9 mouse cellular contexts compared by ENCODE assay signal in the genomic region with DNA sequence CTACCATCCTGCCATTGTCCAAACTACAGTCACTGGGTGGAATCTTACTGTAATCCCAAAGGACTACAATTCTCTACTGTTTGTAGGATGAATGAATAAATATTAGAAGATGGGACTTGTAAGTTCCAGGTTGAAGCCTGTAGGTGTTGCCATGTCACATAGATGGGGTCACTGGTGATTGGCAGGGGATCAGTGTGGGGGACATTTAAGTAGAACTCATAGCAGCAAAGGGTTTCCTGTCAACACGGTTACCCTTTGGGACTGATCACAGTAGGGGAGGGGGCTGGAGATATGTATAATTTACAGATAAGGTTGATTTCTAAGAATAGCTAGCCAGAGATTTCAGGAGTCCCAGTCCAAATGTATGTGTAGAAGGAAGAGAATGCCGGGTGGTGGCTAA. TPM values are rescaled to one million over a fixed set of nuclear protein-coding genes. Genes with fewer than 3 reads are reported as not detected.
DNase-seq lines count a peak whose midpoint lies in the region; ATAC-seq and TF ChIP-seq lines count a peak whose summit lies in the region.
"Had no signal": no experiment of that assay in that cellular context is flagged by ENCODE, and none has a peak within 500 bp of the region (broad histone marks: within the 10 kb centered on the region; RNA-seq: fewer than 3 reads in every experiment).

No protein-coding gene starts in this region.

- no peak for TF ChIP-seq CTCF in ES-Bruce4 (IDR thresholded peaks at IDR 0.05; ENCODE audit: low read depth, low read length)
- TF ChIP-seq CTCF in thymus, adult 2 months (IDR thresholded peaks at IDR 0.05; ENCODE audit: borderline replicate concordance, control insufficient read depth, extremely low read depth, insufficient read depth, low read length, poor library complexity), result no peak

- DNase-seq in heart, adult 18-20 months, result no peak
- no peak for DNase-seq in forebrain, embryonic 14.5 days (ENCODE audit: low spot score)
- no peak for DNase-seq in limb, embryonic 14.5 days (ENCODE audit: low spot score)
- no peak for DNase-seq in thymus, adult 2 months
- DNase-seq in gastrocnemius, postnatal 36 days, result no peak
- DNase-seq in thymus, postnatal 14 days, result no peak

- no peaks in the 10 kb centered on the region for H3K9me3 ChIP-seq in heart, embryonic 15.5 days (replicated peaks)
- H3K9me3 ChIP-seq in ES-Bruce4 (replicated peaks; ENCODE audit: control insufficient read depth, insufficient read depth, low read length, poor library complexity, severe bottlenecking), result no peaks in the 10 kb centered on the region
- no peaks in the 10 kb centered on the region for H3K9me3 ChIP-seq in forebrain, embryonic 14.5 days (replicated peaks; ENCODE audit: control insufficient read depth, low read length)
- no peaks in the 10 kb centered on the region for H3K9me3 ChIP-seq in limb, embryonic 14.5 days (ENCODE audit: control insufficient read depth, low read length)

- 36% methylated on average over 2 of the region's 2 CpGs for WGBS in heart, embryonic 15.5 days
- WGBS in forebrain, embryonic 14.5 days, result 78% methylated on average over 2 of the region's 2 CpGs
- 78% methylated on average over 2 of the region's 2 CpGs for WGBS in limb, embryonic 14.5 days
- WGBS in thymus, adult 2 months, result 66% methylated on average over 2 of the region's 2 CpGs

- peaks cover 39% of the 10 kb centered on the region for H3K27me3 ChIP-seq in heart, embryonic 15.5 days
- H3K27me3 ChIP-seq in ES-Bruce4 (ENCODE audit: control insufficient read depth, insufficient read depth, low read length, poor library complexity, severe bottlenecking), result peaks cover 7% of the 10 kb centered on the region
- no peaks in the 10 kb centered on the region for H3K27me3 ChIP-seq in forebrain, embryonic 14.5 days (replicated peaks; ENCODE audit: control insufficient read depth, insufficient read depth, low read length)
- peaks cover 13% of the 10 kb centered on the region for H3K27me3 ChIP-seq in limb, embryonic 14.5 days (ENCODE audit: control insufficient read depth, insufficient read depth, low read length)
- H3K27me3 ChIP-seq in thymus, adult 2 months (ENCODE audit: control insufficient read depth, insufficient read depth, low read length), result no peaks in the 10 kb centered on the region
- H3K27me3 ChIP-seq: CH12.LX had no signal

- H3K9ac ChIP-seq in heart, embryonic 15.5 days, result no peak overlapping the region
- H3K9ac ChIP-seq in ES-Bruce4 (ENCODE audit: low read depth, poor library complexity, severe bottlenecking), result 0 out of 2 replicates have a peak overlapping the region, but pooled peaks have one; percentile 48
- H3K9ac ChIP-seq in forebrain, embryonic 14.5 days (ENCODE audit: low read length), result no peak overlapping the region
- H3K9ac ChIP-seq in limb, embryonic 14.5 days (ENCODE audit: low read depth, low read length, severe bottlenecking), result no peak overlapping the region

- no peak overlapping the region for H3K27ac ChIP-seq in heart, embryonic 15.5 days
- no peak overlapping the region for H3K27ac ChIP-seq in ES-Bruce4 (ENCODE audit: insufficient read depth, low read length)
- peak overlapping the region; percentile 96 for H3K27ac ChIP-seq in forebrain, embryonic 14.5 days (ENCODE audit: low read depth, low read length)
- H3K27ac ChIP-seq in limb, embryonic 14.5 days (replicated peaks; ENCODE audit: low read depth, low read length), result no peak overlapping the region
- H3K27ac ChIP-seq in thymus, adult 2 months (ENCODE audit: control insufficient read depth, insufficient read depth, low read length), result no peak overlapping the region

- H3K36me3 ChIP-seq in heart, embryonic 15.5 days, result no peaks in the 10 kb centered on the region
- H3K36me3 ChIP-seq in ES-Bruce4 (ENCODE audit: control insufficient read depth, insufficient read depth, low read length, poor library complexity, severe bottlenecking), result no peaks in the 10 kb centered on the region
- H3K36me3 ChIP-seq in forebrain, embryonic 14.5 days (ENCODE audit: control insufficient read depth, insufficient read depth, low read length), result 0 out of 2 replicates have a peak, but pooled peaks cover 4% of the 10 kb centered on the region
- H3K36me3 ChIP-seq in limb, embryonic 14.5 days (ENCODE audit: control insufficient read depth, insufficient read depth, low read length), result no peaks in the 10 kb centered on the region
- H3K36me3 ChIP-seq in thymus, adult 2 months (ENCODE audit: control insufficient read depth, insufficient read depth, low read length), result no peaks in the 10 kb centered on the region

- H3K4me1 ChIP-seq in heart, embryonic 15.5 days (replicated peaks), result peaks cover 9% of the 10 kb centered on the region; the same call in 1 of the 2 replicates
- H3K4me1 ChIP-seq in ES-Bruce4 (ENCODE audit: control insufficient read depth, insufficient read depth, low read length), result peaks cover 1% of the 10 kb centered on the region
- H3K4me1 ChIP-seq in forebrain, embryonic 14.5 days (ENCODE audit: control insufficient read depth, insufficient read depth, low read length), result peaks cover 29% of the 10 kb centered on the region
- H3K4me1 ChIP-seq in limb, embryonic 14.5 days (ENCODE audit: control insufficient read depth, insufficient read depth, low read length), result no peaks in the 10 kb centered on the region
- H3K4me1 ChIP-seq in thymus, adult 2 months (replicated peaks; ENCODE audit: control insufficient read depth, insufficient read depth, low read length), result no peaks in the 10 kb centered on the region; the same call in 1 of the 2 replicates

- ATAC-seq in heart, embryonic 15.5 days (replicated peaks; ENCODE audit: insufficient number of reproducible peaks, insufficient read depth, low FRiP score, low read depth), result no peak
- no peak for ATAC-seq in forebrain, embryonic 14.5 days
- no peak for ATAC-seq in limb, embryonic 14.5 days (ENCODE audit: low FRiP score, low read depth)

- peak overlapping the region; percentile 91 for H3K4me2 ChIP-seq in heart, embryonic 15.5 days
- H3K4me2 ChIP-seq in forebrain, embryonic 14.5 days (ENCODE audit: low read length), result peak overlapping the region; percentile 58
- peak overlapping the region; percentile 92 for H3K4me2 ChIP-seq in limb, embryonic 14.5 days (replicated peaks; ENCODE audit: low read depth, low read length, severe bottlenecking)

- no peak for TF ChIP-seq POLR2A in ES-Bruce4 (IDR thresholded peaks at IDR 0.05; ENCODE audit: insufficient read depth, low read length)
- TF ChIP-seq POLR2A in limb, embryonic 14.5 days (IDR thresholded peaks at IDR 0.05; ENCODE audit: borderline replicate concordance, extremely low read depth, insufficient read depth, insufficient read length), result no peak
- TF ChIP-seq POLR2A in thymus, adult 2 months (IDR thresholded peaks at IDR 0.05; ENCODE audit: control insufficient read depth, extremely low read depth, insufficient read depth, low read length, poor library complexity), result no peak

- H3K4me3 ChIP-seq in heart, embryonic 15.5 days, result peak overlapping the region; percentile 59
- no peak overlapping the region for H3K4me3 ChIP-seq in ES-Bruce4 (ENCODE audit: low read depth, low read length)
- 0 out of 2 replicates have a peak overlapping the region, but pooled peaks have one; percentile 69 for H3K4me3 ChIP-seq in forebrain, embryonic 14.5 days (ENCODE audit: low read depth, low read length)
- H3K4me3 ChIP-seq in limb, embryonic 14.5 days (replicated peaks; ENCODE audit: low read length), result peak overlapping the region; percentile 48; the same call in 1 of the 2 replicates
- H3K4me3 ChIP-seq in thymus, adult 2 months (ENCODE audit: control insufficient read depth, insufficient read depth, low read length), result no peak overlapping the region

- intact Hi-C loops in gastrocnemius, postnatal 36 days (cut with DNase I), result no loop called here

- TF ChIP-seq EP300 in ES-Bruce4 (IDR thresholded peaks at IDR 0.05; ENCODE audit: insufficient read depth, low read depth, low read length), result no peak

RNA-seq across cellular contexts. Expression of a gene that starts 52.4 kb away (rescaled TPM):
- polyA plus RNA-seq in heart, embryonic 15.5 days (2015; fragmentation: Nextera tagmentation; extraction: Ambion mirVana), result not detected in 2 replicates
- not detected for total RNA-seq in heart, adult 18-20 months (2021)
- not detected in 2 replicates for polyA plus RNA-seq in ES-Bruce4 (2011; ENCODE audit: insufficient read depth, insufficient read length, low read depth, missing spikeins)
- polyA plus RNA-seq in forebrain, embryonic 14.5 days (2014; fragmentation: Nextera tagmentation; extraction: Ambion mirVana), result not detected in 2 replicates
- not detected in 2 replicates for polyA plus RNA-seq in limb, embryonic 14.5 days (2012; rRNA removed)
- polyA plus RNA-seq in limb, embryonic 14.5 days (2014; fragmentation: Nextera tagmentation; extraction: Ambion mirVana), result not detected in 2 replicates
- polyA plus RNA-seq in thymus, adult 2 months (2012; rRNA removed), result not detected in 2 replicates
- total RNA-seq in gastrocnemius, postnatal 36 days (2021), result not detected
- total RNA-seq: CH12.LX had no signal

Comparison
In these comparisons a context has a peak if more than half of its experiments do, and no peak if none do; other contexts are left out.
1. H3K4me3 ChIP-seq: peak in heart, embryonic 15.5 days (single experiment), forebrain, embryonic 14.5 days (single experiment) and limb, embryonic 14.5 days (single experiment); none in ES-Bruce4 (single experiment) and thymus, adult 2 months (single experiment).
2. Peak in every context shown above with its lines, with median percentiles within 50 percentile points of each other: H3K4me2 ChIP-seq.